ENCODE assay signal across 18 mouse cellular contexts in the genomic region with DNA sequence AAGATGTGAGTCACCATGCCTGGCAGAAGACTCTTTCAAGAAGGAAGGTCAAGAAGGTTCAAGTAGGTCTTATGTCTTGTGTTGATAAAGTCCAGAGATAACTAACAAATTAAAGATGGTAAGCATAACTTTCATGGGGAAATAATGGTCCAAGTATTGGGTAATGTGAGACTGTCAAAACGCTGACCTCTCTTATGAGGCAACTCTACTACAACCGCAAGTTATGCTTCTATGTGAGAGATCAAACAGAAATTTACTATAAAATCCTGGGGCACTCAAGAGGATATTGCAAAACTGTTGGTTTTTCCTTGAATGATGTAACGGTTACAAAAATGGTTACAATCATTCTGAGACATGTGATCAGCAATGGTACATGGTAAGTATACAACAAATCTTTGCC.
"Had no signal": no experiment of that assay in that cellular context is flagged by ENCODE, and none has a peak within 500 bp of the region (broad histone marks: within the 10 kb centered on the region; RNA-seq: fewer than 3 reads in every experiment).

No protein-coding gene starts in this region.

- H3K9ac ChIP-seq: liver, embryonic 13.5 days; lung, embryonic 14.5 days; midbrain, embryonic 13.5 days; neural tube, embryonic 13.5 days had no signal

- H3K4me1 ChIP-seq: megakaryocyte, embryonic 14.5 days had no signal

- H3K36me3 ChIP-seq: liver, embryonic 13.5 days; midbrain, embryonic 10.5 days; midbrain, embryonic 13.5 days; neural tube, embryonic 13.5 days had no signal

- H3K4me2 ChIP-seq: liver, embryonic 13.5 days; lung, embryonic 14.5 days; midbrain, embryonic 13.5 days; neural tube, embryonic 13.5 days had no signal

- H3K27me3 ChIP-seq: liver, embryonic 13.5 days; megakaryocyte, embryonic 14.5 days; midbrain, embryonic 13.5 days; neural tube, embryonic 13.5 days had no signal

- ATAC-seq: intestine, postnatal 0 days; midbrain, embryonic 13.5 days; midbrain, embryonic 16.5 days had no signal

- H3K4me3 ChIP-seq: left cerebral cortex, adult 2 months; liver, embryonic 13.5 days; megakaryocyte, embryonic 14.5 days; midbrain, embryonic 10.5 days; midbrain, embryonic 13.5 days; myocyte; neural tube, embryonic 13.5 days had no signal

- DNase-seq: kidney, adult 2 months; kidney, postnatal 10 days; kidney, postnatal 36 days; layer of hippocampus, postnatal 36 days; liver, embryonic 13.5 days; lung, embryonic 14.5 days; lung, postnatal 10 days; lung, postnatal 4 days; thymus, adult 2 months; thymus, postnatal 14 days had no signal

- H3K9me3 ChIP-seq: liver, embryonic 13.5 days; midbrain, embryonic 10.5 days; midbrain, embryonic 13.5 days; neural tube, embryonic 13.5 days had no signal

- H3K27ac ChIP-seq: left cerebral cortex, adult 2 months; liver, embryonic 13.5 days; midbrain, embryonic 10.5 days; midbrain, embryonic 13.5 days; neural tube, embryonic 13.5 days had no signal
